Mouse (Mus musculus) heart, adult 2 months (tissue): ENCODE measurements at regions not wholly inside any gene's neighbourhood (a gene's known extent, or its start where the extent isn't known, plus 50 kb on each side); places are given as distances from the start of the nearest gene placed in this dataset.
"Not testable (repeated sequence)": the region's sequence is repeated elsewhere in the genome, so short reads cannot be mapped to it uniquely, and the experiment has no call there.

ENCODE experiments used
- DNase-seq, 2 experiments: peaks; one replicate each; pipeline ENCODE4 v3.0.0; 2021
- H3K27ac ChIP-seq: fragments of 200-600 bp; 2 replicates; pipeline ENCODE4 v1.8.1; 2022
- H3K27me3 ChIP-seq: fragments of 200-500 bp; 2 replicates; pipeline ENCODE4 v1.6.1; 2012; ENCODE audit warnings: mild to moderate bottlenecking, low read length, inconsistent platforms, mixed read lengths; ENCODE audit not compliant: control insufficient read depth, insufficient read depth
- H3K36me3 ChIP-seq: fragments of 200-500 bp; 2 replicates; pipeline ENCODE4 v1.6.1; 2012; ENCODE audit warnings: low read length, inconsistent platforms; ENCODE audit not compliant: control insufficient read depth, insufficient read depth
- H3K4me1 ChIP-seq: fragments of 200-500 bp; 2 replicates; pipeline ENCODE4 v1.6.1; 2011; ENCODE audit warnings: low read length; ENCODE audit not compliant: control insufficient read depth, insufficient read depth
- H3K4me3 ChIP-seq: fragments of 200-600 bp; 2 replicates; pipeline ENCODE4 v1.8.1; 2022
- H3K79me2 ChIP-seq: fragments of 200-500 bp; replicated peaks from 2 replicates; pipeline ENCODE4 v1.6.1; 2012; ENCODE audit warnings: mild to moderate bottlenecking, inconsistent platforms, low read length, moderate library complexity, mixed read lengths; ENCODE audit not compliant: control insufficient read depth, insufficient read depth
- H3K9ac ChIP-seq: fragments of 200-500 bp; 2 replicates; pipeline ENCODE4 v1.6.1; 2012; ENCODE audit warnings: low read depth, mild to moderate bottlenecking, control low read depth, inconsistent platforms, low read length, mixed read lengths
- CTCF ChIP-seq: fragments of 200-600 bp; IDR thresholded peaks from 2 replicates; pipeline ENCODE4 v1.8.1; 2022; ENCODE audit warnings: antibody characterized with exemption, mild to moderate bottlenecking, moderate library complexity
- EP300 ChIP-seq: fragments of 200-500 bp; IDR thresholded peaks from 2 replicates; pipeline ENCODE4 v1.6.1; 2011; ENCODE audit warnings: low read depth, low read length, control low read depth; ENCODE audit not compliant: insufficient read depth
- POLR2A ChIP-seq: fragments of 200-500 bp; IDR thresholded peaks from 2 replicates; pipeline ENCODE4 v1.6.1; 2011; ENCODE audit warnings: mild to moderate bottlenecking, low read depth, low read length, control low read depth; ENCODE audit not compliant: insufficient read depth
- WGBS: fragments of 180-500 bp; shearing (Covaris S2); methylation state at CpG from one replicate; pipeline ENCODE4 v1.1.7; 2018; 5-methylcytosine and 5-hydroxymethylcytosine counted together
- intact Hi-C: fragments of 180-260 bp; cut with DNase I; formaldehyde crosslinking; loops from one replicate; pipeline ENCODE4 v1.15.1; 2025

DNA sequence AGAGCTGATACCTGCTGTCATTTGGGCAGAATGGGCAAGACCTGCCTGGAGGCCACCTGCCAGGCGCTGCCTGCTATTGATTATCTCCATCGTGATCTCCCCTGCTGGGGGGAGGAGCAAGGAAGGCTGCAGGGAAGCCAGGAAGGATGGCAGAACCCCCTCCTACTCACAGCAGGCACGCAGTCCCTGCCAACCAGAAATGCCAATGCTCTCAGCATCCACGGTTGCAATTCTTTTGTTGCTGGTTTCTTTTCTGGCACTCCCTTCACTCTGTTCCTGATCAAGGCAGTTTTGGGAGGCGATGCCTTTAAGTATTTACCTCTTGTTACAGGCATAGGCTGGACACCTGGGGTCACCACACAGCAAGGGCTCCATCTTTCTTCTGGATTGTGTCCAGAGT lies 164.3 kb upstream of the Tacr1 start:
- H3K9ac ChIP-seq: no peak overlapping the region
- no peaks in the 10 kb centered on the region for H3K79me2 ChIP-seq
- DNase-seq: no peak
- no peak overlapping the region for H3K27ac ChIP-seq
- no peaks in the 10 kb centered on the region for H3K36me3 ChIP-seq
- TF ChIP-seq EP300: no peak
- intact Hi-C loops: no loop called here
- H3K4me1 ChIP-seq: no peaks in the 10 kb centered on the region
- no peak overlapping the region for H3K4me3 ChIP-seq
- WGBS: 25% methylated on average over 5 of the region's 5 CpGs
- H3K27me3 ChIP-seq: no peaks in the 10 kb centered on the region

DNA sequence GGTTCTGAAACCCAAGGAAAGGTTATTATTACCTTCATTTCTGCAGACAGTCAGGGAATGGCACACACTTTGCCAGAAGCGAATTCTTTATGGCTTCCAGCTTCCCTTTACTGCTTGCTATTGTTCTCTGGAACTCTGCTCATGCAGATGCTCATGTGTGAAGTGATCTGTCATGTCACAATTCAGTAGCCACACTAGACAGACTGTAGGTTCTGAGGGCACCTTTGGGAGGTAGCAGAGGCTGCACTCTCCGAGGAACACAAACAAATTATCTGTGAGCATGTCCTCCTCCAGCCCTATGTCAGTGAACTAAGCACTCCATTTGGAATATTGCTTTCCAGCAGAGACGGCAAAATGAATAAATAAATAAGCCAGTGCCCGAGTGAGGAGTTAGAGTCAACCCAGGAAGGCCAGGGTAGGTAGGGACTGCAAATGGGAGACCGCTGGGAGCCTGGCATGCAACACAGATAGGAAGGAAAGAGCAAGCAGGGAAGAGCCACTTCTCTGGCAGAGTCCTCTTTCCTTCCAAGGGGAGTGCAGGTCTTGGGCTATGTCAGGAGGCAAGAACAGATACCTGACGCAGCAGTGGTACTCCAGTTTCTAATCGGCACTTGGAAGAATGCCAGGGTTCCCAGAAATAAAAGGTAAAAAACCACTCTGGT lies 161.4 kb upstream of the Tacr1 start:
- TF ChIP-seq CTCF (no peak), EP300 (no peak), POLR2A (no peak)
- intact Hi-C loops: no loop called here

DNA sequence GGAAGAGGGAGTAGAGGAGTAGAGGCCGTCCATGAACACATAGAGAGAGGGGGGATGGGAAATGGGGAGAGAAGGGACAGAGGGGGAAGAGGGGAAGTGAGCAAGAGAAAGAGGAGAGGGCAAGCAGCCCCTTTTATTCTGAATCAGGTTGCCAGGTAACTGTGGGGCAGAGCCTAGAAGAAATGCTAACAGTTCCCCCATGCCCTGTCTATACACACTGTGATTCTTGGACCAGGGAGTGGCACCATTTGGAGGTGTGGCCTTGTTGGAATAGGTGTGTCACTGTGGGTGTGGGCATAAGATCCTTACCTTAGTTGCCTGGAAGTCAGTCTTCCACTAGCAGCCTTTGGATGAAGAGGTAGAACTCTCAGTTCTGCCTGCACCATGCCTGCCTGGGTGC lies 154.5 kb upstream of the Tacr1 start:
- DNase-seq, H3K79me2 ChIP-seq, intact Hi-C loops, H3K27ac ChIP-seq, H3K27me3 ChIP-seq, H3K4me3 ChIP-seq, H3K36me3 ChIP-seq, H3K4me1 ChIP-seq, H3K9ac ChIP-seq: not testable (repeated sequence)
- 50% methylated on average over 1 of the region's 1 CpGs for WGBS

More for the DNA sequence above, 161.4 kb upstream of the Tacr1 start:
- Histone ChIP-seq H3K36me3 (no peaks in the 10 kb centered on the region), H3K4me1 (no peaks in the 10 kb centered on the region), H3K4me3 (no peak overlapping the region), H3K79me2 (no peaks in the 10 kb centered on the region), H3K27ac (no peak overlapping the region), H3K27me3 (no peaks in the 10 kb centered on the region), H3K9ac (no peak overlapping the region)
- no peak for DNase-seq
- 67% methylated on average over 7 of the region's 7 CpGs for WGBS

DNA sequence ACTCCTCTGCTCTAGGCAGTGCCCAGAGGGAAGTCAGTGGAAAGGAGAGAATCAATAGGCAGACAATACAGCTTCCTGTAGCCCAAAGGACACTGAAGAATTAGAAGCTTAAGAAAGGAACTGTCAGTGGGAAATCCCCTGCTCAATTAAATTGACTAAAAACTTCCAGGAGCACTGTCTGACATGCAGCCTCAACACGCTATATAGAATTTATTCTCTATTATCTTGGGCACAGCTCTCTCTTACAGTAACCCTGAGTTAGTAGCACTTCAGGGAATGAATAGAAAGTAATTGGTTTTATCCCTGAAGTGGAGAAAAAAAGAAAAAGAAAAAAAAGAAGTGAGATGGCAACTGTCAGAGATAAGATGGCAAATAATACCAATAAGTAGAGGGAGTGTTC lies 117.6 kb upstream of the Tacr1 start:
- Histone ChIP-seq H3K27me3 (no peaks in the 10 kb centered on the region), H3K9ac (no peak overlapping the region), H3K4me1 (no peaks in the 10 kb centered on the region), H3K4me3 (no peak overlapping the region), H3K27ac (no peak overlapping the region), H3K79me2 (no peaks in the 10 kb centered on the region), H3K36me3 (no peaks in the 10 kb centered on the region)
- DNase-seq: no peak
- 74% methylated on average over 1 of the region's 1 CpGs for WGBS
- no peak for TF ChIP-seq EP300
- TF ChIP-seq POLR2A: no peak
- no peak for TF ChIP-seq CTCF
- intact Hi-C loops: no loop called here

DNA sequence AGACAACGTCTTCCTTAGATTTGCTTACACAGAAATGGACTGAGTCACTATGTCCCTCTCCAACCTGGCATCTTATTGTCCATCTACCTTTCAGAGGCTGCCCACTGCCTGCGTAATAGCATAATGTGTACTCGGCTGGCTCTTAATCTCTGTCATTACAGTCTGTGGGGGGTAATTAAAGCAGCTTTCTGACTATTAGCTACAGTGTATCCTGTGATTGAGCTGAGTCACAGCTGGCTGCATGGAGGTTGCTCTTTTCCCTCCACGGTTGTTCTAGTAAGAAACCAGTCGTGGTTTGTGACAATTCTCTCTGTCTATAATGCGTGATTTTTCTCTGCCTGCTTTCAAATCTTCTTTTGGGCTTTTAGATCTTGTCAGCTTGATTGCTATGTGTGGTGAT lies 116.9 kb upstream of the Tacr1 start:
- WGBS: 53% methylated on average over 6 of the region's 6 CpGs
- no peak overlapping the region for H3K9ac ChIP-seq

DNA sequence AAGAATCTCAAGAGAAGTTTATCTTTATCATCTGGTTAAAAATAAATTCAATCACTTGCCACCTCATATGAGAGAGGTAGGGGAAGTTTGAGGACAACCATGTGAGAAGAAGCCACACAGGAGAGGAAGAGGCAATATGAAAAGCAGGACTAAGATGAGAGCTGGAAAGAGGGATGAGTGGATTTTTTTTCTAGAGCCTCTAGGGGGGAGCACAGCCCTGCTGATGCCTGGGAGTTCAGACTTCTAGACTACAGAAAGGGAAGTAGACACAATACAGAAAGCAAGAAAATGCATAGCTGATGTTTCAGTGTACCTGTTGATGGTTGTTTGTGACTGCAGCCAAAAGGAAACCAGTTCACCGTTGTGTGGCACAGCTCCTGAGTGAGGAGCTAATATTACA lies 108.6 kb upstream of the Tacr1 start:
- H3K27me3 ChIP-seq: no peaks in the 10 kb centered on the region
- H3K9ac ChIP-seq: no peak overlapping the region
- TF ChIP-seq EP300: no peak
- TF ChIP-seq POLR2A: no peak
- TF ChIP-seq CTCF: peak; percentile 36
- H3K4me1 ChIP-seq: no peaks in the 10 kb centered on the region
- H3K36me3 ChIP-seq: no peaks in the 10 kb centered on the region
- no peaks in the 10 kb centered on the region for H3K79me2 ChIP-seq
- intact Hi-C loops: no loop called here
- no peak for DNase-seq
- 77% methylated on average over 1 of the region's 1 CpGs for WGBS
- no peak overlapping the region for H3K27ac ChIP-seq
- no peak overlapping the region for H3K4me3 ChIP-seq

More for the DNA sequence above, 116.9 kb upstream of the Tacr1 start:
- H3K36me3 ChIP-seq: no peaks in the 10 kb centered on the region
- H3K4me3 ChIP-seq: no peak overlapping the region
- no peak for DNase-seq
- H3K79me2 ChIP-seq: no peaks in the 10 kb centered on the region
- TF ChIP-seq POLR2A (no peak), EP300 (no peak), CTCF (no peak)
- H3K27ac ChIP-seq: no peak overlapping the region
- no peaks in the 10 kb centered on the region for H3K4me1 ChIP-seq
- intact Hi-C loops: no loop called here
- no peaks in the 10 kb centered on the region for H3K27me3 ChIP-seq
